Mouse (Mus musculus) forelimb bud, embryonic 11.5 days (tissue): ENCODE measurements around the gene Il17f.
"Not testable (repeated sequence)": the region's sequence is repeated elsewhere in the genome, so short reads cannot be mapped to it uniquely, and the experiment has no call there.

Experiments
- DNase-seq: peaks from one replicate; pipeline ENCODE4 v3.0.0-alpha.2; 2012; ENCODE audit warnings: low read depth, low spot score

Gene Il17f

DNA sequence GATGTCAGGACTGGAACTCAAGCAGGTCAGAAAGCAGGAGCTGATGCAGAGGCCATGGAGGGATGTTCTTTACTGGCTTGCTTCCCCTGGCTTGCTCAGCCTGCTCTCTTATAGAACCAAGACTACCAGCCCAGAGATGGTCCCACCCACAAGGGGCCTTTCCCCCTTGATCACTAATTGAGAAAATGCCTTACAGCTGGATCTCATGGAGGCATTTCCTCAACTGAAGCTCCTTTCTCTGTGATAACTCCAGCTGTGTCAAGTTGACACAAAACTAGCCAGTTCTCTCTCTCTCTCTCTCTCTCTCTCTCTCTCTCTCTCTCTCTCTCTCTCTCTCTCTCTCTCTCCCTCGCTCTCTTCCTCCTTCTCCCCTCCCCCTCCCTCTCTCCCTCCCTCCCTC, at the start of gene Il17f:
TSS of gene Il17f (minus strand) at position 101 of the 400 bp plus-strand sequence.
- not testable (repeated sequence) for DNase-seq

DNA sequence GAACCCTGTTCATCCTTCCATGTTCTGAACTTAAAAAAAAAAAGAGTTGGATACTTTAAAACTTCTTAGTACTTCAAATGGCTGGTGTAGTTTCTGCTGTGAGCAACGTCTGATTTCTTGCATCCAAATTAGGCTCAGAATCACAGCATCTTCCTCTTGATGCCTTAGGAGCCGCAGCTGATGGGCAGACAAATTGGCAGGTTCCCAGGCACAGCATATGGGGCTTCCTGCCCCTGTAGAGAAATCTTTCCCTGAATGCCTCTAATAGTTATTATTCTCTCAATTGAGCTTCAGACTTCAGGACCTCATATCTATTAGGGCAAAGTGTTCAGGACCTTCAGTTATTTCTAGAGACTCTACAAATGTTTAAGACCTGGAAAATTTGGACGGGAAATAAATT, 49.5 kb upstream of the Il17f start:
- DNase-seq, result no peak

DNA sequence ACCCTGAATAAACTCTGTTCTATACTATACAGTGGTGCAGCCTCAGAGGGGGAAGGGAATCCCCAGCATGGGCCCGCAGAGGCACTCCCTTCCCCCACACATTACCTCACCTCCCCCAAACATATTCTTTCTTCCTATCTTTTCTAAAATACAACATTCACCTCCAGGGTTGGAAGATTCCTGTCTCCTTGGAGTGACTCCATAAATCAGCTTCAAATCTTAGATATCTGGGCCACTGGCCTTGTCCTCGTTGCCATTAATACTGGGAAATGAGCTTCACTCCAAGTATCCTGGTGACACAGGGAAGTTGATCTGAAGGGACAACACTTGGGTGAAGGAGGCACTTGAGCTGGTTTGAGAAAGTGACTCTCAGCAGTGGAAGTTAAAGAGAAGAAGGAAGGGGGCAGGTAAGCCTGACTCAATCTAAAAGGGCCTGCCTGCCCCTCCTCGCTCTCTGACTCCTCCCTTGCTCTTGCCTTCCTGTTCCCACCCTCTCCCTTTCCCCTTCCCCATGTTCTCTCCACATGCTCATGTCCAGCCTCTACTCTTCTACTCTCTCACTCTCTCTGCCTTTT, 46.2 kb upstream of the Il17f start:
- no peak for DNase-seq

DNA sequence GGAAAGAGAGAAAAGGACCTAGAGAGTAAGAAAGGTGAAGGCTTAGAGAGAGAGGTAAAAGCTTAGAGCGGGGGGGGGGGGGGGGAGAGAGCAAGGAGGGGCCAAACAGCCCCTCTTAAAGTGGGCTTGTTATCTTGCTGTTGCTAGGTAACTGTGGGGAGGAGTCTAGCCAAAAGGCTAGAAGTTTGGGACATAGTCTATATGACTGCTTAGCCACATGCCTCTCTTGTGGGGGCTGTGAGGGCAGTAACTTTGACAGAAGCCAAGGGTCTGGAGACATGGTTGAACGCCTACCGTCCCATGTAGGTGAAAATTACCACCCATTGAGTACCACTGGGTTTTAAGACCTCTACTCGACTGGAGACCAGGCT, 42.7 kb upstream of the Il17f start:
- DNase-seq, result no peak

DNA sequence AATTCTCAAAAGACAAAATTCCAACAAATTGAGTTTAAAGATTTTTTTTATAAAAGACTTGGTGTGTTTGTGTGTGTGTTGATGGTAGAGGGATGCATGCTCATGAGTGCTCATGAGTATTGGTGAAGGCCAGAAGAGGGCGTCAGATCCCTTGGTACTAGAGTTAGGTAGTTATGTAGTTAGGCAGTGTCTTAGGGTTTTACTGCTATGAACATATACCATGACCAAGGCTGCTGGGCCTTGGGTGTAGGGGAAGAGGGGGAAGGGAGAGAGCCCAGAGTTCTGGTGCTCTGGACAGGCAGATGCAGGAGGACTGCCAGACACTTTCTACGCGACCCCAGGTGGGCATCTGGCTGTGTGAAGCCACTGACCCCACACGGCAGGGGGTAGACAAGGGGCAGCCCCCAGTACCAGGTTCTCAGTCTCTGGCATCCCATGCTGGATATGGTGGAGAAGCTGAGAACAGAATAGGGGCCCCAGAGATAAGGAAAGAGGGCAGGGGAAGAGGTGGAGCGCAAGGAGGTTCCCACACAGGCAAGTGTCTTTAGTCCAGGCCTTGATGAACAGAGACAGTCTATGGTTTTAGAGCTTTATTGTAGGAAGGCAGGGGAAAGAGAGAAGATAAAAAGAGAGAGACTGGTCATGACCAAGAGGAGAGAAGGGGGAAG, 42.2 kb upstream of the Il17f start:
- no peak for DNase-seq

DNA sequence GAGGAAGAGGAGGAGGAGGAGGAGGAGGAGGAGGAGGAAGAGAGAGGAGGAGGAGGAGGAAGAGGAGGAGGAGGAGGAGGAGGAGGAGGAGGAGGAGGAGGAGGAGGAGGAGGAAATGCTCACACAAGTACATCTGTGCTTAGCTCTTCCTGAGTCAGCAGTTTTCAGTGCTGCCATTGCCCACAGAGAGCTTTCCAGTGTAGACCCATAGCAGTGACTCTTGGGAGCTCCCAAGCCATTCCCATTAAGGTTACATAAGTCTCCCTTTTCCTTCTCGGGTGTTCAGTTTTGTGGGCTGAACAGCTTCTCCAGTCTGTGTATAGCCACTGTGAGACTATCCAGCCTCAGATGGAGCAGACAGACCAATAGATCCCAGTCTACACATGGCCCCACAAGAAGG, 40.1 kb upstream of the Il17f start:
- no peak for DNase-seq

DNA sequence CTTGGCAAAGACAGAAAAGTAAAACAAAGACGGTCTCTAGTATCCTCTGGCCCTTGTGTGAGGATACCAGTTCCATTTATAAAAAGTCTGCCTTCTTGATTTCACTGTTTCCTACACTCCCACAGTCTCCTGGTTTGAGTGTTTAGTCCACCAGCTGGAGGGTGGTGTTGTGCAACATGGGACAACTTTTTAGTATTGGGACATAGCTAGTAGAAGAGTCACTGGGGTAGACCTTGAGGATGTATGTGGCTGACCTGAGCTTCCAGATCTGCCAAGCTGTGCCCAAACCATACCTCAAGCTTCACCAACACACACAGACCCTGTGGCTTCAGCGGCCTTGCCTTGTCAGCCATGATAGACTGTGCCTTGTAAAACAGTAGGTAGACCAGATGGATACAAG, 37.6 kb upstream of the Il17f start:
- no peak for DNase-seq

DNA sequence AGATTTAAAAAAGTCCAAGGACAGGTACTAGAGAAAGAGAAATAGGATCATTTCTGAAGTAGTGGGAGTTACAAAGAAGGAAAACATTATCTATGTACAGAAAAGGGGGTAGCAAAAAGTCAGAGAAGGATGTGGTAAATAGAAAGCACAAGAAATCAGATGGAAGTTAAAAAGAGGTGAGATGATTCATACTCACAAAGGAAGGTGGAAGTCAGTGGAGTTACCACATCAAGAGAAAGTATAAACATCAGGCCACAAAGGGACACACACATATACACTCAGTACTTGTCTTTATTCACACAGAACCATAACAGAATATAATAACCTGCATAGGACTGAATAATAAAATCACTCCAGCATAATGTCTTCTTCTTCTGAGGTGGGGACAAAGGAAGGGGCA, 34.6 kb upstream of the Il17f start:
- DNase-seq, result no peak

DNA sequence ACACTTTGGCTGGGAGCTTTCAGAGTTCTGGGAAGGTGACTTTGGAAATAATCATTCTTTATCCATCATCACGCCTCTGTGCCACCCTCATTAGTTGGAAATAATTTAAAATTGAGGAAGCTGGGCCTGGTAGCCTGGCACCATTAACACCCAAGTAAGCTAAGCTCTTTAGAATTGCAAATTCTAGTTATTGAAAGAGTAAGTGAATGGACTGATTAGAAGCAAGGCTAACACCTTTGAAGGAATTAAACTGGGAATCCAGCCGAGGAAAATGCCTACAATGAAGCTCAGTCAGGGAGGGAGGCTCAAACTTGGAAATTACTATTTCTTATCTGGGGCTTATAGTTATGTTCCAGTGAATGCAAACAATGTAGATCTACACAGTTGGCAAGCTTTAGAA, 33.5 kb upstream of the Il17f start:
- no peak for DNase-seq

DNA sequence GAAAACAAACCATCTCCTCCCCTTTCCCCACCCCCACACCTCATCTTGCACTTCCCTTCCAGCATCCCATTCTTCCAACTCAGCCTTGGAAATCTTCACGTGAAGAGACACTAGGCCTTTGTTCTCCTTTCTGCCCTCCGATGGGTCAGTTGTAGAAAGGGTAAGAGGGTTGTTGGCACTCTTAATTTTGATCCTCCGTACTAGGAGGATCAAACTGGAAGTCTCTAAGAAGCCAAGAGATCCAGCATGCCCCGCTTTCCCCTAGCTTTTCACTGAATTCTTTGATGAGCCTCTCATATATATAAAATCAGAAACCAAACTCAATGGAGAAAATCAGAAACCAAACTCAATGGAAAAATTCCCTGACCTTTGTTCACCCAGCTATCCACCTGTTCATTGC, 33.1 kb upstream of the Il17f start:
- no peak for DNase-seq

DNA sequence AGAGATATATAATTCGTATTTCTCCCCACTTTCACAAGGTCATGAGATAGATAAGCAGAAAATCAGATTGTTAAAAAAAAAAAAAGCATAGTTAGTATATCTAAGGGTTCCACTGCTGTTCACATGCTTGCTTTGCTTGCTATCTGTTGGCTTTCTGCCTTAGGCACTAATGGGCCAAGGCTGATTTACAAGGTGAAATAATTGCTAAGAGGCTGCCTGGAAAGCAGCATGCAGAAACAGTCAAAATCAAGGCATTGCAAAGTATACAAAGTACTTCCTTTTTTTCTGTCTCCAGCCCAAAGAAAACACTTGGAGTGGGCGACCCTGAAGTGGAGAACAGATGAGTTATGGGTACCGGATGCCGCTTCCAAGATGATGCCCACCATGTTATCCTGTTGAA, 30.5 kb upstream of the Il17f start:
- no peak for DNase-seq

DNA sequence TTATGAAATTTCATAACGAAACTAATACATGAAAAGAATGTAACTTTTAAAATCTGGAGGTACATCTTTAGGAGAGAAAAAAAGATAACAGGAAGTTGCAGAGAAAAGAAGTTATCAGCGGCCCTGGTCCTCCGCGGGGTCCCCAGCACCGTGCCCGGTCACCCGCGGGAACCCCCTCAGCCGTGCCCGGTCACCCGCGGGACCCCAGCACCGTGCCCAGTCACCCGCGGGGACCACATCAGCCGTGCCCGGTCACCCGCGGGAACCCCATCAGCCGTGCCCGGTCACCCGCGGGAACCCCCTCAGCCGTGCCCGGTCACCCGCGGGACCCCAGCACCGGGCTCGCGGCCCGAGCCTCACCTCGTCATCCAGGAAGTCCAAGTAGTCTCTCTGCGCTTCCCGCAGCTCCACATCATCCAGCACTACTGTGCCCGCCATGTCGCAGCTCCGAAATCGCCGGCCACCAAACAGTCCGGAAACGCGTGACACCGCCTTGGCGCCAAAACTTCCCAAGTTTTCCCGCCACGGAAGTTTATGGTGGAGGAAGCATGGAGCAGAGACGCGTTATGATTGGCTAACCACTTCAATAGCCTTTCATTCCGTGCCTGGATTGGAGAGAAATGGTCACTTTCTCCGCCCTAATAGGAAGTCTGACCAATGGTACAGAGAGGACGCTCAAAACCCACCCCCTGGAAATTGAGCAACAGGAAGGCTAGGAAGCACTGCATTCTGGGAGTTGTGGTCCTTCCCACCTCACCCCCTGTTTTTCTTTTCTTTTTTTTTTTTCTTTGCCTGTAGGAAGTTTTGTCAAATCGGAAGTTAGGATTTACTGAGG, 29.6 kb upstream of the Il17f start, which contains the start of gene Mcm3:
TSS of gene Mcm3 (minus strand) at position 542 of the 835 bp plus-strand sequence.
- peak; percentile 98 for DNase-seq

DNA sequence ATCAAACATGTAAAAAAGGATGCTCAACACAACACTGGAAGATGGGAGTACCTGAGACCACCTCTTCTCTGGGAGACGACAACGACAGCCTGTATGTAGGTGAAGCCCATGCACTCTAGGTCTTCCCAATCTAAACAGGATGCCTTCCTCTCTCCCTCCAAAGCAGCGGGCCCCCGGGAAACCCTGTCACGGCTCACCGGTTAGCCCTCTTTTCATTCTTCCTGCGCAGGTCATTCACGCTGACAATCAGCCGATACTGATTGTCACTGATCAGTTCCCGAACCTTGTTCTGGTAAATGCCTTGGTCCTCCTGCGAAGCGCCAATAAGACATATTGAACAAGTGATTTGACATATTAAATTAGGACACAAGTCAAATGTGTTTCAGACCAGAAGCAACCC, 27.2 kb upstream of the Il17f start:
- no peak for DNase-seq

DNA sequence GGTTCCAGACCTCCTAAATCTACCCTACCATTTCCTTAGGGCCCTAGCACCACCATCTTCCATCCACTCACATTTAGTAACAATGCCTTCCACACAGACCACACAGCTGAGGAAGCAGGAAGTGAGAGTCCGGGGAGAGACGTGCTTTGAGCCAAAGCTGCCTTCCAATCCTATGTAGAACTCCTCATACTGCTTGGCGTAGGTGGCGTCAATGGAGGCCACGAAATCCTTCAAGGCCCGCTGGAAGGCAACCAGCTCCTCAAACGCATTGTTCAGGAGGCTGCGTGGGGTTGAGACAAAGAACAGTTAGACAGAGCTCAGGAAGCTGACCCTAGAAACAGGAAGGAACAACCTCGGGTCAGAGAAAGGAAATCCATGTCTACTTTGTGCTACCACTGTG, 26.8 kb upstream of the Il17f start:
- no peak for DNase-seq

DNA sequence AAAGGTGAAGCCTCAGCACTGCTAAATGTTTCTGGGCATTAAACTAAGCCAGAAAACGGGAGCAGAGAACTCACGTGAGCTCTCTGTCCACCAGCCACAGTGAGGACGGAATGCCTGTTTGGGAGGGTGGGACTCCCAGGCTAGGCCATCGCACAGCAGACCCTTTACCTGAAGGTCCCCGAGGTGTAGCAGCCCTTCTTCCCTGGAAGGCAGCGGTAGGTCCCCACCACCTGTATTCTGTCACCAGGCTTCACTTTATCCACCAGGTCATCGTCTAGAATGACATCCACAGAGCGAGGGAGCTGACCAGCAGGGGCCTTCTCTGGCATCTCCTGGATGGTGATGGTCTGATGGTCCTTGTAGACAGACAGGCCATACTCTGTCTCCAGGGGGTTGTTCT, 24.1 kb upstream of the Il17f start:
- no peak for DNase-seq

DNA sequence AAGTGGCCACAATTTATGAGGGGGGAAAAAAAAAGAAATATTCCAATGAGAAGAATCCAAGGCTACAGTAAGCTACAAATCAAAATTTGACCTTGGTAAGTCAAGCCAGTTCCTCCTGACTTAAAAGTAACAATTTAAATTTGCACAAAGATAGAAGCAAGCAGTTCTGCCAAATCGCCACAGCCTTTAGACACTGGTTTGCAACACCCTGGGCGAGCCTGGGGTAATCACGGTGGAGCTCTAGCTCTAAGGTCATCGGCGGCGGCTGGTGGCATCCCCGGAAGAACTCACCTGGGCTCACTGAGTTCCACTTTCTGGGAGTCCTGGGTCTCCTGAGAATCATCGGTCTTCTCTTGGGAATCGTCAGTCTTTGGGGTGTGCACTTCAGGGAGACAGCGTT, 14.1 kb upstream of the Il17f start:
- no peak for DNase-seq

DNA sequence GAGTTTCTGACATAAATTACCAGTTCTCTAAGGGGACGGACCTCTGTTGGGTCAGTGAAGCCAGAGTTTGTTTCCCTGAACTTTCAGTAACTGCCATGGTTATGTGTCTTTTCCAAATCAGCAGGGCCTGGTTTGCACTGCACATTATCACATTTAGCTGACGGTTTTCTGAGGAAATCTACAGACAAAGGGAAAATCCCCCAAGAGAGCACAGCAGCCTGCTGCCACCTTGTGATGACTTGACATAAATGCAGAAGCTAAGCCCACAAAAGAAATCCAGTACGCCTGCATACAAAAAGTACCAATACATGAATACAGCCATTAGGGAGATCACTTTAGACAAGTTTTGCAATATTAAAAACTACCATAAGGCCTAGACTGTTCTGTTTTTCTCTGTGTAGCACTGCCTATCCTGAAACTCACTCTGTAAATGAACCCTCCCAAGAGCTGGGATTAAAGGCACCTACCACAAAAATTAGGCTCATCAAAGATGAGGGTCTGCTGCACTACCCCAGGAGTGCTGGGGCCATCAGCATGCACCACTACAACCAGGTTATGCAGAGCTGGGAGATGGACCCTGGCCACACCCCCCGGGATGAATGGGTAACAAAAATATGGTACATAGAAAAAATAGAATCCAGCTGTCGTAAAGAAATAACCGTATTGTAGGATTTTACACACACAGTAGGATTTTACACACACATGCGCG, 11.4 kb upstream of the Il17f start:
- peak; percentile 35 for DNase-seq

DNA sequence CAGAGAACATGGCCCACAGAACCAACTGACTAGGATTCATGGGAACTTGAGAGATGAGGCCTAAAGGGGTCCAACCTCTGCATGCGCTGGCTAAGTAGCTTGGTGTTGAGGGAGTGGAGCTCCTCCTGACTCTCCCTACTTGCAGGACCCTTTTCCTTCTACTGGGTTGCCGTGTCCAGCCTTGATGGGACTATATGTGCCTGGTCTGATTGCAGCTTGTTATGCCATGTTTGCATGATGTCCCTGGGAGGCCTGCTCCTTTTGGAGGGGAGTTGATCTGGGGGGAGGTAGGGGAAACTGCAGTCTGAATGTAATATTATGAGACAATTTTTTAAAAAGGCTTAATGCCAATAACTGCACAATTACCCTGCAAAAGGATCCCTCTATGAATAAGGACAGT, 10.9 kb upstream of the Il17f start:
- DNase-seq, result no peak

DNA sequence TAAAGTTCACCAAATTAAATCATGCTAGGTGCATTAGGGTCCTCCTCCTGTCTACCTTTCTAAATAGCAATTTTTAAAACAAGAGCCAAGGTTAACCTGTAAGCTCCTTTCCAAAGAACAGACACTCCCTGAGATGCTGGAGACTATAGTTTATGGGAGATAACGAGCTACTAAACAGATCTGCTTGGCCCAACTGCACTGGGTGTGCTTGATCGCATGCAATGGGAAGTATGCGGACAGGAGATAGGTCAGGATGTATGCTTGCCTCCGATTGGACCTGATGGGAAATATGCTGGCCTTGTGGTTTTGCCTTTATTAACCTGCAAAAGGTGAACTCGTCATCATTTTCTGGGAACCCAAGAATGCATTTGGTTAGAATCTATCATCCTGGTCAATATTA, 4.8 kb upstream of the Il17f start:
- no peak for DNase-seq

DNA sequence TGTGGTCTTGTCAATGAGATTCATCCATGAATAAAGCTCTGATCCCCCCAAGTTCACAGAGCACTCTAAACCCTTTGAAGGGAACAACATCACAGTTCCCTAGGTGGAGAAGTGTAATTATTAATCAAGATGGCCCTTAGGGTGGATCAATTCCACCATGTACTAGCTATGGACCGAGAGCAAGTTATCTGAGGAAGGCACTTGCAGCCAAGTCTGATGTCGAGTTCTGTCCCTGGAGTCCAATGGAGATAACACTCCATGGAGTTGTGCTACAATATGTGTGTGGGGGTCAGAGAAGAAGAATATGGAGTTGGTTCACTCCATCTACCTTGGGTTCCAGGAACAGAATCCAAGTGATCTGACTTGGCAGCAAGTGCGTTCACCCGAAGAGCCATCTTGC, 4.3 kb upstream of the Il17f start:
- no peak for DNase-seq

DNA sequence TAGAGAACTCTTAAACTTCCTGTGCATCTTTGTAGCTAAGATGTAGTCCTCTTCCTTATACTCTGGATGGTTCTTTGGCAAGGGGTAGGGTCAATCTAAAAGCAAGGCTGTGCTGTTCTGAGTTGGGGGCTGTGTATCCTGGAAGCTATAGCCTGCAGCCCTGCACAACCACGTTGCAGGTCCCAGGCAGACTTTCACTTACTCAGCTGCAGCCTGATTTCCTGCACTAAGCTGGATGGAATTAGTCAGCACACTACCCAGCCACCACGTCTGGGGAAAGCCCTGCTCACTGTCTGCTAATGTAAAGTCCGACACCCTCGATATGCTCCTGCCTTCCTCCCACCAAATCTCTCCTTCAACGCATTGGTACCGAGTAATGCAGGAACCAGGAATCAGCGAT, 997 bp upstream of the Il17f start:
- no peak for DNase-seq

DNA sequence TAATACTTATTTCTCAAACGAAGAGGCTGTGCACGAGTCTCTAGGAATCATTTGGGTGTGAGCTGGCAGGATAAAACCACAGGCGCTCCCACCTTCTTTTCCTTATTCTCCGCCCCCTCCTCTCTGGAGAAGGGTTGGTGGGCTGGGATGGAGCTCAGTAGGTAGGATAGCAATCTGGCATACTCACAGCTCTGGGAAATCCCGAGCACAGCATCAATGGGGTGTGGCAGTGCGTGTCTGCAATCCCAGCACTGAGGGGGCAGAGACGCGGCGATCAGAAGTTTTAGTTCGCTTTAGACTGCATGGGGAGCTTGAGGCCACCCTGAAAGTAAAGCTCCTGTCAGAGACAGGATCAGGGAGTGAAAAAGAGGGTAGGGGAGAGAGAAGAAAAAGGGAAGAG, 2.0 kb downstream of the Il17f start:
- no peak for DNase-seq
